Mouse (Mus musculus) testis, adult 2 months (tissue): ENCODE data around the gene Lta.

Experiments used
- CTCF ChIP-seq: fragments of 200-500 bp; IDR thresholded peaks from 2 replicates; pipeline ENCODE4 v1.5.1; 2012; ENCODE audit warnings: low read depth, mild to moderate bottlenecking, inconsistent platforms, low read length, moderate library complexity; ENCODE audit not compliant: control insufficient read depth, insufficient read depth, insufficient replicate concordance
- POLR2A ChIP-seq: fragments of 200-500 bp; IDR thresholded peaks from 2 replicates; pipeline ENCODE4 v1.6.1; 2012; ENCODE audit warnings: low read depth, mild to moderate bottlenecking, inconsistent platforms, low read length, moderate library complexity; ENCODE audit not compliant: control insufficient read depth

GRCm38 (mm10) chr17:35226561-35227046, 21.5 kb upstream of the Lta start:
- TF ChIP-seq POLR2A (no peak), CTCF (no peak)
